Mouse (Mus musculus): ENCODE data around the gene Otop3. TPM values are rescaled to one million over a fixed set of nuclear protein-coding genes. Genes with fewer than 3 reads are reported as not detected.

The Otop3 gene
- polyA plus RNA-seq (2015; fragmentation: Nextera tagmentation; extraction: Ambion mirVana): 2.4 and 2.7 TPM in 2 replicates

DNA sequence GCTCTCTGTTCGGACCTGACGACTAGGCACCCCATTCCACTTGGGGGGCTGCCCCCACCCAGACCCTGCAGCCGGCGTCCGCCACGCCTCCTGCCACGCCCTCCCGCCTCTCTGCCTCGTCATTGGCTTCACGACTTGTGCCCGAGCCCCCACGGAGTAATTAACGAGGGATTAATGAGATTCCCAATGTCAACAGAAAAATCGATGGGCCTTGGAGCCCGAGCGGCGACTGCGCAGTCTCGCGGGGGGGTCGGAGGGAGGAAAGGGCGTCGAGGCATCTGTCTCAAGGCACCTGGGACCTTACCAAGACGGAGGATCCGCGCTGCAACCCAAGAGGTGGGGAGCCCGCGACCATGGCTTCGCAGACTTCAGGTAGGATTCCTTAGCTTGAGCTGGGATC is at the start of gene Otop3:
TSS of gene Otop3 (plus strand) at position 201 of the 400 bp plus-strand sequence.
- Histone ChIP-seq H3K4me3 (replicated peaks) (peak within 1 kb of the TSS; percentile 19; the same call in 1 of the 2 replicates), H3K27ac (no peak within 1 kb of the TSS), H3K4me1 (peaks cover 12% of the 10 kb centered on the region), H3K36me3 (no peaks in the 10 kb centered on the region), H3K9me3 (no peaks in the 10 kb centered on the region), H3K9ac (no peak within 1 kb of the TSS), H3K27me3 (replicated peaks) (peaks cover 53% of the 10 kb centered on the region), H3K4me2 (peak within 1 kb of the TSS; percentile 49)
- WGBS: 4% methylated on average over 29 of the region's 29 CpGs
- ATAC-seq (ENCODE audit: insufficient read depth, low FRiP score, low read depth): no peak

DNA sequence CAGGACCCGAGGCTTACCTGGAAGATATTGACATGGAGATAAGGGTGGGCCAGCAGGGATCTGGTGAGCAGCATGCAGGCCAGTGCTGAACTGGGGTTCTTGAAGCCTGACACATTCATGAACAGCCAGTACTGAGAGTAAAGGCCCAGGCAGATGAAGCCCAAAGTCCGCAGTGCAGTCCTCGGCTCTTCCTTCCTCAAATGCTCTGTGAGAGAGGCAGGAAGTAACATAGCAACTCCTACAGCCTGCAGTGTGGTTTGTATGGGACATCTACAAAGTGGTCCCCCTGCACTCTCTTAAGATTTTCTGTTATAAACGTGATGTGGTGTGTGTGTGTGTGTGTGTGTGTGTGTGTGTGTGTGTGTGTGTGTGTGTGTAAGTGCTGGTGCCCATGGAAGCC is 49.2 kb upstream of the Otop3 start:
- WGBS: 58% methylated on average over 4 of the region's 4 CpGs
- Histone ChIP-seq H3K9me3 (no peaks in the 10 kb centered on the region), H3K27ac (no peak overlapping the region)

DNA sequence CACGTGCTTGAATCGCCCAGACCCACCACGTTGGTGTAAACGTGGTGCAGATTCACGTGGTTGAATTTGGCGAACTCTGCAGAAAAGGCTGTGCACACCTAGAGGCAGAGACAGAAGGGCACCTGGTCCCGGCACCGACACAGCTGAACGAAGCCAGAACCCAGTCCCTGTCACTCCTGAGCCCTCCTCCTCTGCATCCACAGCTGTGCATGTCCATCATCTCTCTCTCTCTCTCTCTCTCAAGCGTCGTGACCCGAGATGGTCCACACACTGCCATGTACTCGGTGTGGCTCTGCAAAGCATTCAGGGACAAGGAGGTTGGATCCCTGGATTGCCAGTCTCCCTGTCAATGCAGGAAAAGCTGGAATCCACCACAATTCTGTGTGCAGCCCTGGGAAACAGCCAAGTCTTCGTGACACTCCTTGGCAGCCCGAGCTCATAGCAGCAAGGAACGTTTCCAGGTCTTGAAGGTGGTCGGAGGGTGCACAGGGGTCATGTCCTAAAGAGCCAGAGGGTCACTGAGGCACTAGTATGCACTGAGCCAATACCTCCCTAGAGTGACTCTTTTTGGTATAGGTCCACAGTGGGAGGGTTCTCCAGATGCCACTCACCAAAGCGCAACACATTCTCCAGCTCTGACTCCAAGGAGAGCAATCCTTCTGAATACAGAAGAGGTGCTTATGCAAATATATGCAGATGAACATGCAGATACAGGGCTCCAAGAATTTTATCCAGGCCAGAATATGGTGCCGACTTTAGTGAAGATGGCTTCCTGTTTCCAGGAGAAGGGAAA is 48.1 kb upstream of the Otop3 start:
- no peak for ATAC-seq (ENCODE audit: insufficient read depth, low FRiP score, low read depth)
- no peak overlapping the region for H3K4me2 ChIP-seq
- WGBS: 72% methylated on average over 19 of the region's 19 CpGs
- H3K27me3 ChIP-seq (replicated peaks): no peaks in the 10 kb centered on the region
- peaks cover 16% of the 10 kb centered on the region for H3K4me1 ChIP-seq
- H3K4me3 ChIP-seq (replicated peaks): no peak overlapping the region
- H3K36me3 ChIP-seq: no peaks in the 10 kb centered on the region
- no peak overlapping the region for H3K27ac ChIP-seq
- H3K9me3 ChIP-seq: no peaks in the 10 kb centered on the region
- H3K9ac ChIP-seq: no peak overlapping the region

More for the DNA sequence above, 49.2 kb upstream of the Otop3 start:
- Histone ChIP-seq H3K36me3 (no peaks in the 10 kb centered on the region), H3K4me2 (no peak overlapping the region), H3K4me1 (0 out of 2 replicates have a peak, but pooled peaks cover 7% of the 10 kb centered on the region), H3K4me3 (replicated peaks) (no peak overlapping the region), H3K9ac (no peak overlapping the region), H3K27me3 (replicated peaks) (no peaks in the 10 kb centered on the region)
- ATAC-seq (ENCODE audit: insufficient read depth, low FRiP score, low read depth): no peak

DNA sequence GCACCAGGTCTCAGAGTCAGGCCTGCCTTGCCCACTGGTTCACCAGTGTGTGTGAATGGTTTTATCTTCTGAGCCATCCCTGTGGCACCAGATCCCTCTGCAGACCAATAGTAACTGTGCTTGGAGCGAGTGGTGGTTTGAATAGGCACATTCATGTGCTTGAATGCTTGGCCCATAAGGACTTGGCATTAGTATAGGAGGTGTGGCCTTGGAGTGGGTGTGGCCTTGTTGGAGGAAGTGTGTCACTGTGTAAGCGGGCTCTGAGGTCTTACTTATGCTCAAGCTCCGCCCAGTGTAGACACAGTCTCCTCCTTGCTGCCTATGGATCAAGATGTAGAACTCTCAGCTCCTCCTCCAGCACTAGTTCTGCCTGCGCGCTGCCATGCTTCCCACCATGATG is 47.1 kb upstream of the Otop3 start:
- no peak overlapping the region for H3K9ac ChIP-seq
- no peaks in the 10 kb centered on the region for H3K27me3 ChIP-seq (replicated peaks)
- 85% methylated on average over 5 of the region's 5 CpGs for WGBS
- peaks cover 20% of the 10 kb centered on the region for H3K4me1 ChIP-seq
- H3K4me3 ChIP-seq (replicated peaks): no peak overlapping the region
- no peak overlapping the region for H3K27ac ChIP-seq
- H3K36me3 ChIP-seq: no peaks in the 10 kb centered on the region
- H3K9me3 ChIP-seq: no peaks in the 10 kb centered on the region
- no peak overlapping the region for H3K4me2 ChIP-seq
- no peak for ATAC-seq (ENCODE audit: insufficient read depth, low FRiP score, low read depth)

DNA sequence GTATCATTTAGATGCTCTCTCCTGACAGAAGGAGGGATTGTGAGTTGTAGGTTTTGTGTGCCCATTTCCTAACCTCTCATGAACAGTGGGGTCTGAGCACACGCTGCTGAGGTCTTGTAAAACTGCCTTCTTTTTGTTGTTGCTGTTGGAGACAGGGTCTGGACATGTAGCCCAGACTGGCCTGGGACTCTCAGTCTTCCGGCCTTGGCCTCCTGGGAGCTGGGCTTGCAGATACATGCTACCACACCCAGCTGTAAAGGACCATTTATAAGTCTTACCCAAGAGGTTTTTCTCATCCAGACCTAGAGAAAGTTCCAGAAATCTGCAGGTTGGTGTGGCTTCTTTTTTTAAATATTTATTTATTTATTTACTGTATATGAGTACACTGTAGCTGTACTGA is 46.2 kb upstream of the Otop3 start:
- H3K36me3 ChIP-seq: no peaks in the 10 kb centered on the region
- no peak for ATAC-seq (ENCODE audit: insufficient read depth, low FRiP score, low read depth)
- 90% methylated on average over 2 of the region's 2 CpGs for WGBS
- H3K4me2 ChIP-seq: no peak overlapping the region
- no peaks in the 10 kb centered on the region for H3K27me3 ChIP-seq (replicated peaks)
- H3K4me1 ChIP-seq: peaks cover 19% of the 10 kb centered on the region
- no peak overlapping the region for H3K4me3 ChIP-seq (replicated peaks)
- H3K9ac ChIP-seq: no peak overlapping the region
- H3K27ac ChIP-seq: no peak overlapping the region
- no peaks in the 10 kb centered on the region for H3K9me3 ChIP-seq

DNA sequence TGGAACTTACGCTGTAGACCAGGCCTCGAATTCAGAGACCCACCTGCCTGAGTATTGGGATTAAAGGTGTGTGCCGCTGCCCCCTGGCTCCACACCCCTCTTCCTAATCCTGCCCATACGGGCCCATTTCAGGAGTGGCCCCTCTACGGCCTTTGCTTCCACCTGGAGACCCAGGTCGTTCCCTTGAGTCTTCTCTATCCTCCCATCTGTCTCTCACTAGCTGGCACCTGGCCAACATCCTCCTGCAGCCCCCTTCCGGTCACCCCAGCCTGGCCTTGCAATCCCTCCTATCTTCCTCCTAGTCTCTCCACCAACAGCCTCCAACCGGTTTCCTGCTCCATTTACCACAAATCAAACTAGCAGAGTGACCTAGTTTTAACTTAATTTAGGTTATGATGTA is 44.6 kb upstream of the Otop3 start:
- H3K27ac ChIP-seq: 0 out of 2 replicates have a peak overlapping the region, but pooled peaks have one; percentile 63
- no peak overlapping the region for H3K4me3 ChIP-seq (replicated peaks)
- peaks cover 16% of the 10 kb centered on the region for H3K4me1 ChIP-seq
- H3K9me3 ChIP-seq: no peaks in the 10 kb centered on the region
- H3K4me2 ChIP-seq: no peak overlapping the region
- H3K9ac ChIP-seq: no peak overlapping the region
- 64% methylated on average over 8 of the region's 8 CpGs for WGBS
- no peak for ATAC-seq (ENCODE audit: insufficient read depth, low FRiP score, low read depth)
- H3K27me3 ChIP-seq (replicated peaks): no peaks in the 10 kb centered on the region
- no peaks in the 10 kb centered on the region for H3K36me3 ChIP-seq

DNA sequence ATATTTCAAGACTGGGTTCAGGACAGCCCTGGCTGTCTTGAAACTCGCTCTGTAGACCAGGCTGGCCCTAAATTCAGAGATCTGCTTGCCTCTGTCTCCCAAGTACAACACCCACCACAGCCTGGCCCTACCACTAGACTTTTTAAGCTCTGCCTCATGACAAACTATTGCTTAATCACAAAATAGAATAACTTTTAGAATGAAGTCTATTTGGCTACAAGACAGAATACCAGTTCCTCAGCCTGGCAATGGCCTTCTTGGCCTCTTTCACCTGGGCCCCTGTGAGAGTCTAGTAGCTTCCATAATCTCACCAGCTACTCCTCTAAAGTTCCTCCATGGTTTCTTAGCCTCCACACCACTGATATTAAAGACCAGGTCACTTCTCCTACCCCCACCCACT is 44.2 kb upstream of the Otop3 start:
- peaks cover 16% of the 10 kb centered on the region for H3K4me1 ChIP-seq
- H3K9me3 ChIP-seq: no peaks in the 10 kb centered on the region
- no peak overlapping the region for H3K4me2 ChIP-seq
- no peak for ATAC-seq (ENCODE audit: insufficient read depth, low FRiP score, low read depth)
- H3K27me3 ChIP-seq (replicated peaks): no peaks in the 10 kb centered on the region
- no peaks in the 10 kb centered on the region for H3K36me3 ChIP-seq
- no peak overlapping the region for H3K4me3 ChIP-seq (replicated peaks)
- H3K27ac ChIP-seq: peak overlapping the region; percentile 63
- H3K9ac ChIP-seq: no peak overlapping the region
- WGBS: 89% methylated on average over 1 of the region's 1 CpGs

DNA sequence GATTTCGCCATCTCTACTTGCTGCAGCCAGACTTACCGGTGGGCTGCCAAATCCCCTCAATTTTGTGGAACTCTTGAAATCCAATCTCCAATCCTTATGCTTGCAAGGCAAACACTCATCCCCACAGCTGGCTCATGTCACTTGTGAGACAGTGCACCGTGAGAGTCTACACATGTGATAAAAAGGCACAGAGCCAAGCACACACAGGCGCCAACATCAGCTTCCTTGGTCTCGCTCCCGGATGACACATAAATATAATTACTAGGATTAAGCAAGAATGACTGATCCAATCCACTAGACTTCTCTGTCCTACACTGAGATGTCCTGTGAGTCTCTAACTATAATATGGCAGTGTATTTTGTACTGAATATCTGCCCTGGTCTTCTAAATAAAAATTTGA is 43.6 kb upstream of the Otop3 start:
- H3K9me3 ChIP-seq: no peaks in the 10 kb centered on the region
- H3K27ac ChIP-seq: peak overlapping the region; percentile 77
- no peak overlapping the region for H3K4me2 ChIP-seq
- H3K27me3 ChIP-seq (replicated peaks): no peaks in the 10 kb centered on the region
- no peak overlapping the region for H3K4me3 ChIP-seq (replicated peaks)
- peak; percentile 24; the same call in 1 of the 2 replicates for ATAC-seq (ENCODE audit: insufficient read depth, low FRiP score, low read depth)
- no peaks in the 10 kb centered on the region for H3K36me3 ChIP-seq
- peaks cover 16% of the 10 kb centered on the region for H3K4me1 ChIP-seq
- H3K9ac ChIP-seq: no peak overlapping the region
- WGBS: 28% methylated on average over 6 of the region's 6 CpGs

DNA sequence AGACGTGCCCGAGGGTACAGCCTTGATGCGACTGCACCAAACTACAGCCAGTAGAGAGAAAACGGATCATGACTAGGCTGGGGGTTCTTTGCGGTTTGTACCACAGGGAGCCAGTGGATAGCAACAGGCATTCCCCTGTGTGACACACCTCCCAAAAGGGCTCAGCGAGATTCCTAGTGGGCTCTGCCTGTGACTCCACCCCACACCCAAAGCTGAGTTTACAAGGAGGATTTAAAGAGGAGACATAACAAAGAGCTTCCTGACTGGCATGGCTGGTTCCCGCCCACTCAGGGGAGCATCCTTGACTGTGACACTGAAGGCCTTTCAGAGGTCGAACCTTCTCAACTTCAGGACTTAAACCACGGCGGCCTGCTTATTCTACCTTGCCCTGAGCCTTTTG is 43.0 kb upstream of the Otop3 start:
- WGBS: 70% methylated on average over 10 of the region's 10 CpGs
- ATAC-seq (ENCODE audit: insufficient read depth, low FRiP score, low read depth): no peak
- peaks cover 16% of the 10 kb centered on the region for H3K4me1 ChIP-seq
- no peak overlapping the region for H3K4me2 ChIP-seq
- H3K27me3 ChIP-seq (replicated peaks): no peaks in the 10 kb centered on the region
- no peak overlapping the region for H3K9ac ChIP-seq
- no peaks in the 10 kb centered on the region for H3K9me3 ChIP-seq
- H3K27ac ChIP-seq: peak overlapping the region; percentile 77
- H3K4me3 ChIP-seq (replicated peaks): no peak overlapping the region
- H3K36me3 ChIP-seq: no peaks in the 10 kb centered on the region

DNA sequence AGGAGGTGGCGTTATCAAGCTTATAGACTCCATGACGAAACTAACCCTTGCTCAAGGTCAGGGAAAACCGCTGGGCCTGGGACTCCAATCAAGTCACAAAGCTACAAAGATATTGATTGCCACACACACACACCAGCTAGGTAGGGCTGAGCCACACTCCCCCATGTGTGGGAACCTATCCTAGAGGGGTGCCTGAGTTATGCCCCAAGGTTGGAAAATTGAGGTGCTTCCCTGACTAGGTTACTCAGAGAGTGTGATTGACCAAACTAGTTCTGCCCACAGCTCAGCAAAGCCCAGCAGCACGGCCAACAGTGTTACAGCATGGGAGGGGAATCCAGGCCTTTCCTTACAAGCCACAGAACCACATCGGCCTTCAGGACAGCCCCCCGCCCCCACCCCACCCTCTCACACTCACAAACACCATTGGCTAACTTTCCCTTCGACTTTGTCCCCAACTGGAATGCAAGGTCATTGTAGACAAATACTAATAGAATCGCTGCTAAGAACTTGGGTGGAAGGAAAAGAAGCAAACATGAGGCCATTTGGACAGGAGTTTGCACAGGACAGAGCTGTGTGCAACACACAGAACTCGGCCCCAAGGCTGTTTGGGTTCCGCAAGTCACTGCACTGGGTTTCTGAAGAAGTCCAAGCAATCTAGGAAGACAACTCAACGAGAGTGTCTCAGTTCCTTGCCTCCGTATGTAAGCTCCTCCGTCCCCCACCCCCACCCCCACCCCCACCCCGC is 41.7 kb upstream of the Otop3 start:
- Histone ChIP-seq H3K4me1 (peaks cover 20% of the 10 kb centered on the region), H3K27me3 (replicated peaks) (no peaks in the 10 kb centered on the region; the same call in none of the 2 replicates), H3K9me3 (no peaks in the 10 kb centered on the region), H3K27ac (peak overlapping the region; percentile 77), H3K4me2 (no peak overlapping the region), H3K9ac (no peak overlapping the region), H3K4me3 (replicated peaks) (no peak overlapping the region), H3K36me3 (no peaks in the 10 kb centered on the region)
- WGBS: 40% methylated on average over 14 of the region's 14 CpGs
- no peak; the same call in none of the 2 replicates for ATAC-seq (ENCODE audit: insufficient read depth, low FRiP score, low read depth)

DNA sequence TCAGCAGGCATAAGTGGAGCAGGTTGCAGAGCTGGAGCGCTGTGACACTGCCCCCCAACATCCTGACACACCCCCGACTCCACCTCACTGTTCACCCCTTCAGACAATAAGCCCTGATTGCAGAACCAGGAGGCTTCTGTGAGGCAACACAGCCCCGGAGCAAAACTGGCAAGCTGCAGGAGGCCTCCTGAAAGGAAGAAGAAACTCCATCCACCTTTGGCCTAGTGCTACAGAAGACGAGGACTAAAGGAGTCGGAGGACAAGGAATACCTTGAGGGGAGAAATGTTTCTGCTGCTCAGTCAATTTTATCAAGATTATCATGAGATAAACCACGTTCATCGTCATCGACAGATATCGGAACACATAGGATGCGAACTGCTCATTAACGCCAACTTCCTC is 38.6 kb upstream of the Otop3 start:
- peaks cover 11% of the 10 kb centered on the region for H3K4me1 ChIP-seq
- no peaks in the 10 kb centered on the region for H3K9me3 ChIP-seq
- ATAC-seq (ENCODE audit: insufficient read depth, low FRiP score, low read depth): no peak
- H3K4me2 ChIP-seq: no peak overlapping the region; the same call in 1 of the 2 replicates
- no peak overlapping the region for H3K9ac ChIP-seq
- peaks cover 6% of the 10 kb centered on the region for H3K27me3 ChIP-seq (replicated peaks)
- 82% methylated on average over 11 of the region's 11 CpGs for WGBS
- no peaks in the 10 kb centered on the region for H3K36me3 ChIP-seq
- peak overlapping the region; percentile 42; the same call in 1 of the 2 replicates for H3K4me3 ChIP-seq (replicated peaks)
- no peak overlapping the region for H3K27ac ChIP-seq
